Mouse (Mus musculus): Measurements from ENCODE around the gene Raet1e. TPM values are rescaled to one million over a fixed set of nuclear protein-coding genes. Genes with fewer than 3 reads are reported as not detected.
"Not testable (repeated sequence)": the region's sequence is repeated elsewhere in the genome, so short reads cannot be mapped to it uniquely, and the experiment has no call there.

Raet1e gene
- polyA plus RNA-seq, 1 experiment from 2014 or later, result 0.98 TPM

DNA sequence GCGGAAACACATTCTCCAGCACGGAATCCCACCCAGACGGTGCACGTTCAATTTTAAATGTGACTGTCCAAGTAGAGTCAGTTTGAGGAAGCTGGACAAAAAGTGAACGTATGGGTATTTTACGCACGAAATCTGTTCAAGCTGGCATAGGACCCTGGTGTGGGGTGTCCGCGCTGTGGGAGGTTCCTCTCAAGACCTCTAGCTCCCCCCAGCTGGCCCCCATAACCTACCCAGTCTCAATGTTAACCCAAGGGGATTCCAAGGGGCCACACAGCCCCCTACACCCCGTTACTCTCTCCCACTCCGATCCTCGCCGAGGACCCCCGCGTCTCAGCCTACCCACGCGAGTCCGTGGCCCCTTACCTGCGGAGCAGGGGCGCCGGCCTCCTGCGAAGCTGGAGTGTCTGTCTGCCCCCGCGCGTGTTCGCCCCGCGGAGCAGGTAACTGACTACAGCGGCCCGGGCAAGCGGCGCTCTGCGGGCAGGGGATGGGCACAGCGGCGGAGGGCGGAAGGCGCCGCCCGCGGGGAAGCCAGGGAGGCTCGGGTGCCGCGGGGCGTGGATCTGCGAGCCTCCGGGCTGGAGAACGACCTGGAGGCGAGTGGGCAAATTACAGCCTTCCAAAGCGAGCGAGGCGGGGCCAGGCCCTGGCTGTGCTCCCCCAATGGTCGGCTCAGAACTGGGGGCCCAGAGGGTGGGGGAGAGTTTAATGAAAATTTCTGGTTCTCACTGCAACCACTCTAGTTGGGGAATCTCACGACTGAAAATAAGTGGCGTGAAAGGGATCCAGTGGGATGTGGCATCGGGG, 7.1 kb upstream of the Raet1e start:
- not testable (repeated sequence) for H3K4me3 ChIP-seq (replicated peaks; ENCODE audit: low read length); H3K9ac ChIP-seq; H3K9me3 ChIP-seq (ENCODE audit: control insufficient read depth, low read length); H3K36me3 ChIP-seq (replicated peaks; ENCODE audit: control insufficient read depth, insufficient read depth); H3K4me1 ChIP-seq (replicated peaks; ENCODE audit: control insufficient read depth, insufficient read depth, low read length); DNase-seq (ENCODE audit: low spot score); H3K27ac ChIP-seq; ATAC-seq (ENCODE audit: low FRiP score)
- Histone ChIP-seq H3K27me3 (ENCODE audit: control insufficient read depth, insufficient read depth, low read length) (peaks cover 52% of the 10 kb centered on the region), H3K4me2 (replicated peaks) (peak overlapping the region; percentile 12)
- WGBS, result under 1% methylated on average over 53 of the region's 55 CpGs

DNA sequence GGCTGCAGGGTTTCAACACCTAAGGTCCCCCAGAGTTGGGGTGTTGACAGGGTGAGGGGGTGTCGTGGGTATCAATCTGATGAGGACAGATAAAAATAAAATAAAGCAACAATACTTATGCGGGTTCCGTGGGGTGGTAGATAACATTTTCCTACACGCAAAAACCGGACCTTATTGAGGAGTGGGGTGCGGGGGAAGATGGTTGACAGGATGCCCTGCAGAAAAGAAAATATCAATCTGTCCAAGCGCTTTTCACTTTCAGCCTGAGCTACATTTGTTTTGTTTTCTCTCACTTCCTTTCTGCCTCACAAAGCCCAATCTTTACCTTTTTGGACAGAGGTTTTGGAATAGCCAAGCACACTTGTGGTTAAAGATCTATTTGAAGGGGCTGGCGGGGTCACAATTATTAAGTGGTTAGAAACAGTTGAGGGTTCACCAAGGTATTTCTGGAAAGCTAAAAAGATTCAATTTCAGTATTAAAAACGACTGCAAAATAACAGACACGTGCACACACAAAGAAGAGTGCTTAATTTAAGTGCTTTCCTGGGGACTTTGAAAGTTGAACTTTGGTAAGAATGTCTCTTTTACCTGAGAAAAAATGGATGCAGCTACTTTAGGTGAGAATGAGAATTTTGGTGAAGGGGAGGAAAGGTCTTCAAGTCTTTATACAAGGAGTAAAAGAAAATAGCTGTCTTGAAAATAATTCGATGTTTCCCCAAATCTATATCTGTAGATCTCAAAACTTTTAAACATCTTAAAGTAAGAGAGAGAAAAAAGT, 6.3 kb upstream of the Raet1e start:
- peaks cover 60% of the 10 kb centered on the region for H3K27me3 ChIP-seq (ENCODE audit: control insufficient read depth, insufficient read depth, low read length)
- H3K4me2 ChIP-seq (replicated peaks); H3K9ac ChIP-seq; H3K4me3 ChIP-seq (replicated peaks; ENCODE audit: low read length); ATAC-seq (ENCODE audit: low FRiP score); H3K36me3 ChIP-seq (replicated peaks; ENCODE audit: control insufficient read depth, insufficient read depth); H3K9me3 ChIP-seq (ENCODE audit: control insufficient read depth, low read length); H3K27ac ChIP-seq; DNase-seq (ENCODE audit: low spot score); H3K4me1 ChIP-seq (replicated peaks; ENCODE audit: control insufficient read depth, insufficient read depth, low read length): not testable (repeated sequence)
- WGBS, result 3% methylated on average over 11 of the region's 11 CpGs

DNA sequence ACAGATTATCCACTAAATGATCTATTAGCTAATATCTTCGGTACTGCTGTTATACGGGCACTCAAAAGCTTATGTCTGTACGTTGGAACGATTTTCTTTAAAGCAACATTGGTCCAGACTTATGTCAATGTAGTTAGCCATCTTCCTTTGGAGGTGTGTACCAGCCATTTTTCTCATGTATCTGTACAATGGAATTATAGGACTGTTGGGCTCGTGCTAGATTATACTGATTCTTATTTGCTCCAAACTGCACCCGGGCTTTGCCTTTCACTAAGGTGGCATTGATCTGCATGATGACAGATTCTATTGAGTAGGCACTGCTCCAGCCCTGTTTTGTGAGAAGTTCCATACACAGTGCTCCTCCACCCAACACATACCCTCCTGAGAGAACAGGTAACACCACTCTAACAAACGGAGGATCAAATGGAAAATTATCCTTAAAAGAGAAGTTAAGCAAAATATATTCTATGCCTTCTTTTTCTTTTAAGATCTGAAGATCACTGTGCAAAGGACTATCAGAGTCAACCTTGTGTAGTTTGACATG, 5.2 kb upstream of the Raet1e start:
- DNase-seq (ENCODE audit: low spot score); ATAC-seq (ENCODE audit: low FRiP score); H3K9ac ChIP-seq; H3K9me3 ChIP-seq (ENCODE audit: control insufficient read depth, low read length); H3K4me2 ChIP-seq (replicated peaks); H3K4me1 ChIP-seq (replicated peaks; ENCODE audit: control insufficient read depth, insufficient read depth, low read length); H3K27ac ChIP-seq; H3K4me3 ChIP-seq (replicated peaks; ENCODE audit: low read length); H3K36me3 ChIP-seq (replicated peaks; ENCODE audit: control insufficient read depth, insufficient read depth): not testable (repeated sequence)
- WGBS, result 7% methylated on average over 7 of the region's 7 CpGs
- peaks cover 70% of the 10 kb centered on the region for H3K27me3 ChIP-seq (ENCODE audit: control insufficient read depth, insufficient read depth, low read length)

DNA sequence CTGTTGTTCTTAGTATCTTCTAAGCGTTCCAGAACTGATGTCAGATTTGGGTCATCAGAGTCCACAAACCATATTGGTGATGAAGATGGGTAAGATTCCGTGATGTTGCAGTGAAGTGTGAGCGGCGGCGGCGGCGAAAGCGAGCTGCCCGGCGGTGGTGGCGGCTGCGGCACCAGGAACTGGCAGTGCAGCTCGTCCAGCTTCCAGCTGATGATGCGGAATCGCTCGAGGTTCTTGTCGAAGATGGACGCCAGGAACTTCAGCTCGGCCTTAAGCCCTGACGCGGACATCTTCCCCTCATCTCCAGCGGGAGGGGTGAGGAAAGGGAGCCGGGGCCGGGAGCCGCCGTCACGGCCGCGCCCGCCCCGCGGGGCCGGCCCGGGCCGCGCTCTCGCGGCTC, 4.2 kb upstream of the Raet1e start:
- not testable (repeated sequence) for H3K27ac ChIP-seq; H3K9me3 ChIP-seq (ENCODE audit: control insufficient read depth, low read length); ATAC-seq (ENCODE audit: low FRiP score); H3K36me3 ChIP-seq (replicated peaks; ENCODE audit: control insufficient read depth, insufficient read depth); DNase-seq (ENCODE audit: low spot score); H3K9ac ChIP-seq; H3K4me1 ChIP-seq (replicated peaks; ENCODE audit: control insufficient read depth, insufficient read depth, low read length)
- Histone ChIP-seq H3K27me3 (ENCODE audit: control insufficient read depth, insufficient read depth, low read length) (peaks cover 74% of the 10 kb centered on the region), H3K4me2 (replicated peaks) (peak overlapping the region; percentile 47), H3K4me3 (replicated peaks; ENCODE audit: low read length) (peak overlapping the region; percentile 23)
- under 1% methylated on average over 38 of the region's 38 CpGs for WGBS

DNA sequence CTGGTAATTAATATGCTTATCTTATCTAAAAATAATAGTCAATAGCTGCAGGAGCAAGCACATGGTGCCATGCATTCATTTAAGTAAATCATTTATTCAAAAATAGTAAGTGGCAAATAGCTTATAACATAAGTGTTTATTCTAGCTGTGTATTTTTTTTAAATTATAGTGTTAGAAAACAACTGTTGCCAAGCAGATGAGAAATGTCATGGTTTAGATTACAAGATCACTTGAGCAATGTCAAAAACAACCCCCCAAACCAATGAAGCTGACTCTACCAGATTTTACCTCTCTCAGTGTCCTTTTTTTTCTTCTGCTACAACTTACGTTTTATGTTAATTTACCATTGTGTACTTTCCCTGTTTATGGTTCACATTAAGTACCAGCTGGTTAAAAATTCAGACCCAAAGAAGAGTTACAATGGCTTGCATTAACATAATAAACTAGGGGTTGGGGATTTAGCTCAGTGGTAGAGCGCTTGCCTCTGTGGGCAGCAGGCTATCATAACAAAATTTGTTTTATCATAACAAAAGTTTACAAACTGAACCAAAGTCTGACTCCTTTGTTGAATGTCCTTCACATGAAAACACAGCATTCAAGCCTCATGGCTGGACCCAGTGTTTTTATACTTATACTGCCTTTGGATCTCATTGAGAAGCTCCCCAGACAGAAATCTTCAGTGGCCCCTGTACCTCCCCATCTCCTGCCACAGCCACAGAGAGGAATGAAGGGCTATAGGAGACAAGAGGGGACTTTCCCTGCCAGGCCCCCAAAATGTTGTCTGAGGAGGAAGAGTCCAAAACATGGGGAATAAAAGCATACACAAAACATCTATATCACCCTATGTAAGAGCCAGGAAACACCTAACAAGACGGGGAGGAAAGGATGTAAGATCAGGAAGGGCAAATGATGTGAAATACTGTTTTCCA, 3.2 kb upstream of the Raet1e start:
- Histone ChIP-seq H3K4me2 (replicated peaks) (no peak overlapping the region), H3K27me3 (ENCODE audit: control insufficient read depth, insufficient read depth, low read length) (peaks cover 79% of the 10 kb centered on the region), H3K4me3 (replicated peaks; ENCODE audit: low read length) (no peak overlapping the region), H3K36me3 (replicated peaks; ENCODE audit: control insufficient read depth, insufficient read depth) (no peaks in the 10 kb centered on the region), H3K9ac (no peak overlapping the region), H3K9me3 (ENCODE audit: control insufficient read depth, low read length) (no peaks in the 10 kb centered on the region), H3K4me1 (replicated peaks; ENCODE audit: control insufficient read depth, insufficient read depth, low read length) (peaks cover 5% of the 10 kb centered on the region; the same call in 1 of the 2 replicates), H3K27ac (no peak overlapping the region)
- ATAC-seq (ENCODE audit: low FRiP score), result no peak
- DNase-seq (ENCODE audit: low spot score), result no peak
- WGBS, result 15% methylated on average over 3 of the region's 3 CpGs

DNA sequence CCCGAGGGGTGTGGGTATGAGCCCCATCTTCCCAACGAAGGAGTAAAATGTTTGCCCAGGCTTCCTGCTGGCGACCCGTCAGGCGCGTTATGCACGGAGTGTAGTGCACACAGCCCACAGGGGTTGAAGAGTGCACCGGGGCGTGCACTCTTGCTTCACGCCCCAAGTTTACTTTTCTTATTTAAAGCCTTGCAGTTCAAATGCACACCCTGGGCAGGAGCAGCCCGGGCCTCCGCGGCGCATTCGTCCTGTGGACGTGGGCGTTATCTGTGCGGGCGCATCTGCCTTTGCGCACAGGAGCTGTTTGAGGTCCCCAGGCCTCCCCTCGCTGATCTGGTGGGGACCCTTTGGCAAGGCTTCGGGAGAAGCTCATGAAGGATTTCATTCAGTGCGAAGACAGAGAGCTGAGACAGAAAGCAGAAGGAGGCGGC, 777 bp downstream of the Raet1e start:
- H3K27me3 ChIP-seq (ENCODE audit: control insufficient read depth, insufficient read depth, low read length), result peaks cover 64% of the 10 kb centered on the region
- WGBS, result under 1% methylated on average over 24 of the region's 24 CpGs
- H3K4me3 ChIP-seq (replicated peaks; ENCODE audit: low read length), result no peak overlapping the region
- no peaks in the 10 kb centered on the region for H3K9me3 ChIP-seq (ENCODE audit: control insufficient read depth, low read length)
- no peak overlapping the region for H3K9ac ChIP-seq
- ATAC-seq (ENCODE audit: low FRiP score), result no peak
- H3K4me2 ChIP-seq (replicated peaks), result peak overlapping the region; percentile 47
- peaks cover 5% of the 10 kb centered on the region; the same call in 1 of the 2 replicates for H3K4me1 ChIP-seq (replicated peaks; ENCODE audit: control insufficient read depth, insufficient read depth, low read length)
- no peaks in the 10 kb centered on the region for H3K36me3 ChIP-seq (replicated peaks; ENCODE audit: control insufficient read depth, insufficient read depth)
- H3K27ac ChIP-seq, result no peak overlapping the region
- no peak for DNase-seq (ENCODE audit: low spot score)

DNA sequence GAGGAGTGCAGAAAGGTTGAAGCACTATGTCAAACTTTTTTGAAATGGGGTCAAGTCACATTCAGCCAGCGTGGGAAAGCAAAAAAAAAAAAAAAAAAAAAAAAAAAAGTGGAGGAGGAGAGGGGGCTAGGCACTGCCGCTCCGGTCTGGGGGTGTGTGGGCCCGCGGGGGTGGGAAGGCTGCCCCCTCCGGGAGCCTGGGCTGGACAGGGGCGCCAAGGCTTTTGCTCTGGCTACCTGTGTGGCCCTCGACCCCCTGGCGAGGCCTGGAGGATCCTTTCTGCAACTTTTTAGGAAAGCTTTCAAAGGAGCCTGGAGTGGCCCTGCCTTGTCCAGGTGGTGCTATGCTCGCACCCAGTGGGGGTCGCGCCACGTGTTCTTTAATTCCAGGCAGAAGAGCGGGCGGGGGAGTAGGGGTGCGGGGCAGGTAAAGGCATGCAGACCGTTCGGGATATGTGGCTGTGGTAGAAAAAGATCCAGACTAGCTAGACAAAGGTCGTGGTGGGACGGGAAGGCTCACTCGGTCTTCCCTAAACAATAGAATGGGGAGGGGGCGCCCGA, 1.3 kb downstream of the Raet1e start:
- H3K27me3 ChIP-seq (ENCODE audit: control insufficient read depth, insufficient read depth, low read length), result peaks cover 64% of the 10 kb centered on the region
- 2% methylated on average over 23 of the region's 23 CpGs for WGBS
- no peak overlapping the region for H3K4me2 ChIP-seq (replicated peaks)
- no peak overlapping the region for H3K9ac ChIP-seq
- DNase-seq (ENCODE audit: low spot score), result no peak
- no peaks in the 10 kb centered on the region for H3K9me3 ChIP-seq (ENCODE audit: control insufficient read depth, low read length)
- H3K4me1 ChIP-seq (replicated peaks; ENCODE audit: control insufficient read depth, insufficient read depth, low read length), result peaks cover 5% of the 10 kb centered on the region; the same call in 1 of the 2 replicates
- no peaks in the 10 kb centered on the region for H3K36me3 ChIP-seq (replicated peaks; ENCODE audit: control insufficient read depth, insufficient read depth)
- H3K4me3 ChIP-seq (replicated peaks; ENCODE audit: low read length), result no peak overlapping the region
- H3K27ac ChIP-seq, result no peak overlapping the region
- ATAC-seq (ENCODE audit: low FRiP score), result no peak

DNA sequence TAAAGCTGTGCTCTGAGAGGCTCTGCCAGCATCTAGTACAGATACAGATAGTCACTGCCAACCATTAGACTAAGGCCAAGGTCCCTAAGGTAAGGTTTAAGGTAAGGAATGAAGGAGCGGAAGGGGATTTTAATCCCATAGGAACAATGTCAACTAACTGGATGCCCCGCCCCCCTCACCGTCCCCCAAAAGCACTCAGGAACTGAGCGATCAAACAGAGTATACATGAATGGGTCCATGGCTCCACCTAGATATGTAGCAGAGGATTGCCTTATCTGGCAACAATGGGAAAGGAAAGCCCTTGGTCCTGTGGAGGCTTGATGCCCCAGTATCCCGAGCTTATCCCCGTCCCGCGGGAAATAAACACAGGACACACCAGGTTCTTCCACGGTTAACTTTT, 4.9 kb downstream of the Raet1e start:
- WGBS, result 7% methylated on average over 9 of the region's 9 CpGs
- 0 out of 2 replicates have a peak, but pooled peaks have one; percentile 31 for ATAC-seq (ENCODE audit: low FRiP score)
- not testable (repeated sequence) for H3K9ac ChIP-seq; H3K36me3 ChIP-seq (replicated peaks; ENCODE audit: control insufficient read depth, insufficient read depth); H3K4me3 ChIP-seq (replicated peaks; ENCODE audit: low read length); H3K4me1 ChIP-seq (replicated peaks; ENCODE audit: control insufficient read depth, insufficient read depth, low read length); H3K27ac ChIP-seq; DNase-seq (ENCODE audit: low spot score); H3K9me3 ChIP-seq (ENCODE audit: control insufficient read depth, low read length)
- Histone ChIP-seq H3K4me2 (replicated peaks) (peak overlapping the region; percentile 46), H3K27me3 (ENCODE audit: control insufficient read depth, insufficient read depth, low read length) (peaks cover 29% of the 10 kb centered on the region)
